Mouse (Mus musculus) spleen, adult 12 weeks (tissue): Measurements from ENCODE around the gene Alox12.

Experiments used
- DNase-seq: peaks from one replicate; pipeline ENCODE4 v3.0.0; 2022; ENCODE audit warnings: low spot score

Gene Alox12

DNA sequence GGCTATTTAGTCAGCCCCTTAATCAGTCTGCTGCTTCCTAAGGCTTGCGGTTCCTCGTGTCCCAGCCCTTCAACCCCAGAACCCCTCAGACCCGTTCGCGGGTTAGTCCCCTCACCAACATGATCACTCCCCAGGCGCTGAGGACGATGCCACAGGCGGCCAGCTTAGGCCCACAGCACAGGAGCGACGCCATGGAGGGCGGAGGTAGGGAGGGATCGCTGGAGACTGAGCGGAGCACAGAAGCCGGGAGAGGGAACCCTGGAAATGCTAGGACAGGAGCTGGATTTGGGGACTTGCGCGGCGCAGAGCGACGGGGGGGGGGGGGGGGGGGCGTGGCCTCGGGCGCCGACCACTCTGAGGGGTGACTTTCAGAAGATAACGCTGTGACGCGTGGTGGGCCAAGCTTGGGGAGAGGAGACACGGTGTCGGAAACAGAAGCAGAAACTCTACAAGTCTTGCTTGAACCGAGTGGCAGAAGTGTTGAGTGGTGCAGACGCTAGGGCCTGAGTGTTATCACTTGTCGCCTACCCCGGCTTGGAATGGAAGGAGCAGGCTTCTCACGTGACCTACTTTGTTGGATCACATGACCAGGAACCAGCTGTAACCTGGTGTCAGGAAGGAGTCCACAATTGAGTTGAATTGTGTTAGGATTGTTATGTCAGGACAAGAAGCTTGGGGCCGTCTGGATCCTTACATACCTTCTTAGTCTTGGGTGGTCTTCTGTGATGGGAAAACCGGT lies 15.4 kb downstream of the Alox12 start, which contains the start of the genes Gm21988 and Rnasek:
TSS of gene Gm21988 (minus strand) at position 290 of the 739 bp plus-strand sequence.
TSS of gene Rnasek (minus strand) at position 302 of the 739 bp plus-strand sequence.
- DNase-seq: peak; percentile 82

DNA sequence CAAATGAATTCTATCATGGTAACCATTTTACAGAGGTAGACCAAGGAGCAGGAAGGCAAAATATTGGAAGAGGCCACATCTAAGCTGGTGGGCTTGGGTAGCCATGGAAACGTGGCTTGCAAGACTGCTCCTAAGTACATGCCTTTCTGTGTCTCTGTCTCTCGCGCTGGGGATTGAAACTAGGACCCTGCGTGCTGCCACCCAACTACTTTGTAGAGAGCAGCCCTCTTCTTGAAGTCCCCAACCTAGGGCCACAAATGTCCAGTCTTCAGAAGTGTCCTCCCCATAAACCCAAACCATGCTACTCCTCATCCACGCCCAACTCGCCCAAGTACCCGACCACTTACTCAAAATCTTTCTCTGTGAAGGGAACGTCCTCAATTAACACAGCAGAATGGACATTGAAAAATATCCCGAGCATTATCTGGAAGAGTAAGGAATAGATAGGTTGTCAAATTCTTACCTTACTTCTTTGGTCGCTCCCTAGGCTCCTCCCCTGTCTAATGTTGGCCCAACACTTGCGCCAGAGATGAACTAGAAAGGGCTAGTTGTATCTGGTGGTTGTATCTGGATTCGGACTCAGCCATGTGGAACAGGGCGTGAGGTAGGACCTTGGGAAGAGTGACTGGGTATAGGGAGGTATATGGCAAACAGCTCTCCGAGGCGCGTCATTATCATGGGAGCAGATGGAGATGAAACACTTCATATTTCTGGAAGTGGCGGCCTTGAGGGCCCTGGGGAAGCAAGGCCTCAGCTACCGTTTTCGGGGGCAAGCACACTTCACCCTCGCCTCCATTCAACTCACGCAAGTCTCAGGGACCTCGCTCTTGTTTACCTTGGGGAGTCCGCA lies 16.3 kb downstream of the Alox12 start:
- DNase-seq: peak; percentile 29

DNA sequence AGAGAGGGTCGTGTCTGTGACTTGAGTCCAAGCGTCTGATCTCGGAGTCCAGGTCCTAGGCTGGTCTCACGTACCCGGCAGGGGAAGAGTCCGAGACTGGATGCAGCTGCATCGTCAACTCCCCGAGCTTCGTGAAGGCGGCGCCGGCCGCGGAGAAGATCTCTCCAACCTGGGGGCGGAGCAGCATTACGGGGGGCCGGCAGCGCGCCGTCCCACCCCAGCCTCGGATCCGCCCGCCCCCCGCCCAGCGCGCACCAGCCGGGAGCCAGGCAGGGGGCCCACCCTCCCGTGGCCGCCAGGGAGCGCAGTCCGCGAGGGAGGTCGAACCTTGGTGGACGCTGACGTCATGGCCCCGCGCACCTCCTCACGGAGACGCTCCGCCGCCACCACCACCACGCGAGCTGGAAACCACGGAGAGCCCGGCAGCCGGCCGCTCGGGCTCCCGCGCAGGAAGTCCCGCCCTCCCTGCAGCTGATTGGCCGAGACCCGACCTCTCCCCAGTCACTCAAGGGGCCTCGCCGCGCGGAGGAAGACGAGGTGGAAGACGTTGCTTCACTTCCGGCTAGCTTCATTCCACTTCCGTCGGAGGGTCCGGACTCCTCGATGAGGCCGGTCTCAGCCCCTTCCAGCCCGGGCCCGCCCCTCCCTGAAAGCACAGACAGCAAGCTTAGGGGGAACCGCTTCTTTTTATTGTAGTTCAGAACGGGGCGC lies 17.5 kb downstream of the Alox12 start, which contains the start of gene 0610010K14Rik:
TSS of gene 0610010K14Rik (minus strand) at position 458 of the 711 bp plus-strand sequence.
- peak; percentile 93 for DNase-seq

DNA sequence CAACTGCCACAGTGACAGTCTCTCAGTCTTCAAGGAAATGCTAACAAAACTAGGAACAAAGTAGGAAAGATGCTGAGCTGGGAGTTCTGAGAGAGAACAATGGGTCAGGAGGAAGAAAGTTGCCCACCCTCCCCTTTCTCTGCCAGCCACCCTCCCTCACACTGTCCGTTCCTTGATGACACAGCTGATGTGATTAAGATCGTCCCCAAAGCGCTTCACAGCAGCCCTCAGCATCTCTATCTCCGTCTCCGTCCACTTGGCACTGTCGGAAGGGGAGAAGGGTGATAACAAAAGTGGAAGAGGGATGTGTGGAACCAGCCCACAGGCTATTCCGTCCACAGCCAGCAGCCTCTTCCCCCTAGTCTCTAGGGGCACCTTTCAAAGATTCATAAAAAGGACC lies 18.4 kb downstream of the Alox12 start:
- no peak for DNase-seq

DNA sequence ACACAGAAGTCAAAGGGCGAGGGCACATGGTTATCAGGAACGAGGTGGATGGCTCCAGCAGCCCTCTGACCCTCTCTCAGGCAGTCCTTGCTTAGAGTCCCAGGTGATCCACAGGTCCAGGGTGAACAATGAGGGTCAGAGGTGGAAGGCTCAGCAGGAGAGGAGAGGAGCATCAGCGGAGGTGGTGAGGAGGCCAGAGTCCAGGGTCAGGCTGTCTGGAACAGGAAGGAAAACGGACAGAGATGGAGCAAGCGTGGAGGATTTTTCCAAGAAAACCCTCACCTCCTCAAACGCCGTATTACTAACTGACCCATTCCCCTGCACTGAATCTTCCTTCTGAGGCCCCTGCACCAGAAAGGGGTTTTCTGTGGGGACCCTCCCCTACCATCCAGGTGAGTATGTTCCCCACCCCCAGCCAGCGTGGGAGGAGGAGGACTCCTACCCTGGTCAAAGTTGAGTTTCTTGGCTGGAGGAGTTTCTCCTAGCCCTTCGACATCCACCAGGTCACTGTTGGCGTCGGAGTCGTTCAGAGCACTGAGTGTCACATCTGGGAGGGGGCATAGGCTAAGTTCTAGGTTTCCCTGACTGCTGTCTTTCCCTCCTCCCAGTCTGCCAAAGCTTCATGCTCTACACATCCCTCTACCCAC lies 19.8 kb downstream of the Alox12 start:
- no peak for DNase-seq

DNA sequence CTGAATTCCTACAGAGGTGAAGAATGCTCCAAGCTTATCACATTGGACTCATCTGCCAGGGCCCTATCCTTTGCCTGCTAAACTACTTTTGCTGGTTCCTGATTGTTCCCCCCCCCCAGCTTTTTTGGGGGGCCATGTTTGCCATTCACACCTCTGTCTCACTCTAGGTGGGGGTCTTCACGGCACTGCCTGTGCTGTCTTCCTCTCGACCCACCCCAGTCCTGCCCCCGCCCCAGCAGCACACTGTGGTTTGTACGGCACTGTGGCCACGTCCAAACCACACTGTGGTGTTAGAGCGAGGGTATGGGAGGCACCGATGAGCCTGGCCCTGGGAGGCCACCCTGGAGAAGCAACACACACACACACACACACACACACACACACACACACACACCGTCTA lies 20.7 kb downstream of the Alox12 start:
- DNase-seq: no peak

DNA sequence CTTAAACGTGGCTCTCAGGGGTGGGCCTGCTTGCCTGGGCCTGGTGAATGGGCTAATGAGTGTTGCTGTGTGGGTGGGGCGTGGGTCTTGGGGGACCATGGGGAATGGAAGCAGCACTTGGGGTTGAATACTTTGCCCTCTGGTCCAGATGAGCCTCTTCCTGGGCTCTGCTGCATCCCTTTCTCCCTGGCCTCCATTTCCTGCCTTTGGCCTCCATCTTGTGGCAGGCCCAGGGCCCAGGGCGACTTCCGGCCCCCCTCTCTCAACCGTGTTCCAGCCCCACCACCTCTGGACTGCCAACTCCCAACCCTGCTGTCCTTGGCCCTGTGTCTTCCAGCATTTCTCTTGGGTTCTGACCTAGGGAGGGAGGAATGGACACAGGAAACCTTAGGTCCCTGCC lies 21.1 kb downstream of the Alox12 start:
- DNase-seq: no peak

DNA sequence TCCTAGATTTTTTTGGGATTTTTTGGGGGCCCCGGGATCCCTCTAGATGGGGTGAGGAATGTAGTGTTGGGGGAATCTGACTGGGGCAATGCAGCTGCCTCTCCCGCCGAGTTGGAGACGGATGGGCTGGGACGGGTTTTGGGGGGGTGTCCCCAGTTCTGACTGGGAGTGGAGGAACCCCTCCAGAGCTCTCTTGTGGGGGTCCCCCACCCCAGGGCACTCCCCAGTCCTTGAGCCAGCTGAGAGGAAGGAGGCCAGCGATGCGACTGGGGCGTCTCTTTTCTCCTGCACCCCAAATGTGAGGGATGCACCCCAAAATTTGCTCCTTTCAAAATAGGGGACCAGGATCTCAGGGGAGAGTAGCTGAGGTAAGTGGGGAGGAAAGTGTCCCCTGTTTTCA lies 22.1 kb downstream of the Alox12 start:
- DNase-seq: no peak

DNA sequence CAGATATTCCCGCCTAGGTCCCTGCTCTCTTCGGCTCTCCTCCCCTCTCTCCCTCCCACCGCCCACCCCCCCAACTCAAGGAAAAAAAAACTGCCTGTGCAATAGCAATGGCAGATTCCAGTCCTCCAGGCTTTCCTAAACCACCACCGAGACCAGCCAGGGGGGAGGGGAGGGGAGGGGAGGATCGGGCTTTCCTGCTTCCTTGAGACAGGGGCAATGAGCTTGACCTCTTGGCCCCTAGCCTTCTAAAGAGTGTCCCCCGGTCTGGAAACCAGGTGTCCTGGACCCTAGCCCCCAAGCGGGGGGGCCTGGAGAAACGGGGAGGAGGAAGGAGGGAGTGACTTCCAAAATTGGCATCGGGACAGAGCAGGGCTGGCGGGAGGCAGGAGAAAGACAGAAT lies 22.6 kb downstream of the Alox12 start:
- no peak for DNase-seq

DNA sequence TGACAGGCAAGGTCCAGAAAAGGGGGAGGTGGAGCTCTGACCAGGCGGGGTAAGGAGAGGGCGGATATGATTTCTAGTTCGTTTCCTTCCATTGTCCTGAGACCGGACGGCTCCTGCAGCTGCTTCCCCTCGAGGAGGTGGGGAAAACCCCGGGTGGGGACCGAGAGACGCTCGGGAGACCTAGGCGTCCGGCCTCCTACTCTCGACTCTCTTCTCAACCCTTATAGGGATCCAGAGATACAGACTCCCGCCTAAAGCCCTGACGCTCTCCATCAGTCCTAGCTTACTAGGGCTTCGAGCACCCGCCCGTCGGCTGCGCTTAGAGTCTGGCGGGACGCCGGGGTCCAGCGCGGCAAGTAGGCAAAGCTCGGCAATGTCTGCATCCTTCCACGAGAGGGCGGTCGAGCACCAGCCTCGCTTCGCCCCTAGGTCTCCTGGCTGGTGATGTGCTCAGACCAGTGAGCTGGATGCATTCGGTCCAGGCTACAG lies 24.9 kb downstream of the Alox12 start:
- peak; percentile 79 for DNase-seq

DNA sequence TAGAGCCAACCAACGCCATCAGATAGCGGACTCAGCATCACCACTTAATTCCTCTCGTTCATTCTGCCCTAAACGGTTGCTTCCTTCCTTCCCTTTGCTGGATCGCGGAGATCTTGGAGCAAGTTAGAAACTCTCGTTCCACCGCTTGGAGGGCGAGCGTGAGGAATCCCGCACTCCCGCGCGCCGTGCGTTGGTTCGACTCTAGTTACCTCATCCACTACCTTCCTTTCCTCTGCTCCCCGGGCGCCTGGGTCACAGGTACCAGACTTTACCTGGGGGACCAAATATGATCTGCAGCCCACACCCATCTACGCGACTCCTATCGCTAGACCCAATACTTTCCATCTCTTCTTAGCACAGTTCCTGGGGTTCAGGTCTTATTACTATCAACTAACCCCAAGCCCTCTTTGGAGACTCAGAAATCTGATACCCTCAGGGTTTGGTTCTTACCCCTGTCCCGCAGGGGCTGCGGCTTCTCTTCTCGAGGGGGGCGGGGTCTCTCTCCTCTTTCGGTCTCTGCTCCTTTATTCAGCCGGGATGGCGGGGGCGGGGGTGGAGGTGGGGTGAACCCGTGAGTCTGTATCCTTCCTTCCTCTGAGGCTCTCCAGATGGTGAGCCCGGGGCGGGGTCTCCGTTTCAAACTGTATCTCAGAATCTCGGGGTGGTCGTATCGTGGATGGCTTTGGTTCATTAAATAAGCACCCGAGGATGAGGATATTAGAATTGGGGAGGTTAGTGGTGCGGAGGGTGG lies 25.7 kb downstream of the Alox12 start, which contains the start of gene Bcl6b:
TSS of gene Bcl6b (minus strand) at position 539 of the 751 bp plus-strand sequence.
- no peak for DNase-seq

DNA sequence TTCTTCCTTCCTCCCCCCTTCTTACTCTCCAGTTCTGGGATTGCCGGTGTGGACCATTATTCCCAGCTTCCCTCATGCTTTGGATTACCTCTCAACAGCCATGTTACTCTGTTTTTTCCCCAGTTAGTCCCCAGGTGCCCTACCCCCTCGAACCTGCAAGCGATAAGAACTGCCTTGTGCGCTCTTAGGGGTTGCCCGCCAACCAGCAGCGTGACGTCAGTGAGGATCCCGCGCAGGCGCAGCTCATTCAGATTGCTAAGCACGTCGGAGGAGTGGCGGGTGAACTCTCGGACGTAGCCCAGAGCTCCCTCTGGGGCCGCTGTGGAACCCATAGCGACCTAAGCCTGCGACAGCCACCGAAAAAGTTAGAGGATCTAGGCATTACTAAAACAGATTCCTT lies 26.3 kb downstream of the Alox12 start:
- DNase-seq: peak; percentile 76

DNA sequence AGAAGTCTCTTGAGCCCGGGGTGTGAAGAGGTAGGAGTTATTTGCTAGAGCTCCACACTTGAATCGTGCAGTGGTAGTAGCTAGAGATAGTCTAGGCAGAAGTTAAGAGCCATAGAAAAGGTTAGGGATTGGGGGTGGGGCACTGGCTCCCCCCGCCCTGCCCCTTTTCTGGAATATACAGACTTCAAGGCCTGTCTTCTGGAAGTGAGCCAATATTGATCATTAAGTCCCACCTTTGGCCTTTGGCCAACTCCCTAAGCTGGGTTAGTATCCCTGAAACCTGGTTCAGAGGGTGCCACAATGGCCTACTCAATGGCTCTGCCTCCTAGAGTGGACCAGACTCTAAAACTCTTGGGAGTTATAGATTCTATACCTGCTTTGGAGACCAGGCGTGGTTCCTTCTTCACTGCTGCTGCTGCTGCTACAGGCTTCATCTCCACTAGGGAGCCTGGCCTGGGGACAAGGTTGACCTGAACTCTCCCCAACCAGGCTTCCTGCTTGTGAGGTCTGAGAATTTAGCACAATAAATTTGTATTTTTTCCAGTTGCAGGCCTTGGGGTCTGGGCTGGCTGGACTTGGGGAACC lies 27.4 kb downstream of the Alox12 start:
- no peak for DNase-seq

DNA sequence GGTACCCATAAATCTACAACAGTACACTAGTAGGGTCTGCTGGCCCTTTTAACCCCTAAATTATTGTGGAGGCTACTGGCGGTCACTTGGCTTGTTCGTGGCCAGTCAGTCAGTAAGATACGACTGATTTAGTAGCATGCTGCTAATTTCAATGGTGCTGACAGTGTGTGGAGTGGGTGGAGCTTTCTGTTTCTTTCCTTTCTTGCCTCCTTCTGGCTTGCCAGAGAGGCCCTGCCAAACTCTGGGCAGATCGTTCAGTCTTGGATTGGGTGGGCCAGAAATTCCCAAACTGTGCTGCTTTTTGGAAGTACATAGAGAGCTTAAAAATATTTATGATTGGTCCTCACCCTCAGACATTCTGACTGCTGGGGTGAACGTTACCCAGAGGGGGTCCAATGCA lies 28.0 kb downstream of the Alox12 start:
- DNase-seq: no peak

DNA sequence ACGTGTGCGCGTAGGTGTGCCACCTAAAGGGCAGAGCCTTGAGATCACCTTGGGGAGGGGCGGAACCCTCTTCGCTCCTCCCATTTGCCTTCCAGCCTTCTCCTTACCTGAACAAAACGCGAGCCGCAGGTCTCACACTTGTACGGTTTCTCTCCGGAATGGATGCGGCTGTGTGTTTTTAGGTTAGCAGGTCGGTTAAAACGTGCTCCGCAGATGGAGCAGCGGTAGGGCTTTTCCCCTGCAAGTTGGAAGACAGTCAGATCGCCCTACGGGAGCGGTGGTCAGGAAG lies 28.6 kb downstream of the Alox12 start:
- no peak for DNase-seq

DNA sequence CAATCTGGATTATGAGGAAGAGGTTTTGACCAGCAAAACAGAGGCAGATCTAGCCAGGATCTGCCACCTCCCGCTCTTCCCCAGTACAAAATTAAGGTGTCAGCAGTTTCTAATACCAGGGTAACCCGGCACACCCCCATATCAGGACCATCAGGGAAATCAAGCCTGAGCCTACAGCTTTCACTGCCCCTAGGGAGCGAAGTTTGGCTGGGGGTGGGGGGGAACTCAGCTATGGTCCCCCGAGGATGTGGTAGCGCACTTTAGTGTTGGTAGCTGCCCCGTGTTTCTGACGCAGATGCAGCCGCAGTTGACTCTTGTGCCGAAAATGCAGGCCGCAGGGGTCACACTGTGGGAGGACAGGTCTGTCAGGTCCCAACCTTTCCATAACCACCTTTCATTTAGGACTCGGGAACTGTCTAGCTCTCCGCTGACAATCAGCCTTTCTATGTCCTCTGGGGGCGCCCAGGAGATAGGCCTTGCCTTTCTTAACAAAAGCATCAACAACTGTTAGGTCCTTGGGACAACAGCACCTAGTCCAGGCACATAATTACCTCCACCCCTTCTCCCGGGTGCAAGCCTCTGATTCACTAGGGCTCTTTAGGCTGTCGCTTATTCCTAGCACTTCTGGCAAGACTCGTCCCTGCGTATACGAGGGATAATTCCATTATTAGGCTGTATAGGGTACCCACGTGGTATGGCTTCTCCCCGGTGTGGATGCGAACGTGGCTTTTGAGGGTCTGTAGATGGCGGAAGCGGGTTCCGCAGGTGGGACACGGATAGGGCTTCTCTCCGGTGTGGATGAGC lies 29.2 kb downstream of the Alox12 start:
- DNase-seq: no peak

DNA sequence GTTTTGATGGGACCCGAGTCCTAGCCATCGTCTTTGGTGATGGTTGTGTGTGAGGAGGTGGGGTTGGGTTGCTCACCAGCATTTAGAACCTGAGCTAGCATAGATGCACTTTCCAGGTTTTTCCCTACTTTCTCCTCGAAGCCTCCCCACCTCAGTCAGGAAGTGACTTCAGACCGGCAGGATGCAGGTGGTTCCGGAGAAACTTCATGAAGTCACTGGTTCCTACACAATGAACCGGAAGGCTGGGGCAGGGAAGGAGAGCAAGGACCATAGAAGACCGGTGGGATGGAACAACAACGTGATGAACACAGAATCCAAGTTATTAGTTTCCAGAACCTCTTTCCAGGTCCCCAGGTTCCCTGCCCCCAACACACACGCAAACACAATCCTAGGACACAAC lies 31.4 kb downstream of the Alox12 start:
- DNase-seq: no peak

DNA sequence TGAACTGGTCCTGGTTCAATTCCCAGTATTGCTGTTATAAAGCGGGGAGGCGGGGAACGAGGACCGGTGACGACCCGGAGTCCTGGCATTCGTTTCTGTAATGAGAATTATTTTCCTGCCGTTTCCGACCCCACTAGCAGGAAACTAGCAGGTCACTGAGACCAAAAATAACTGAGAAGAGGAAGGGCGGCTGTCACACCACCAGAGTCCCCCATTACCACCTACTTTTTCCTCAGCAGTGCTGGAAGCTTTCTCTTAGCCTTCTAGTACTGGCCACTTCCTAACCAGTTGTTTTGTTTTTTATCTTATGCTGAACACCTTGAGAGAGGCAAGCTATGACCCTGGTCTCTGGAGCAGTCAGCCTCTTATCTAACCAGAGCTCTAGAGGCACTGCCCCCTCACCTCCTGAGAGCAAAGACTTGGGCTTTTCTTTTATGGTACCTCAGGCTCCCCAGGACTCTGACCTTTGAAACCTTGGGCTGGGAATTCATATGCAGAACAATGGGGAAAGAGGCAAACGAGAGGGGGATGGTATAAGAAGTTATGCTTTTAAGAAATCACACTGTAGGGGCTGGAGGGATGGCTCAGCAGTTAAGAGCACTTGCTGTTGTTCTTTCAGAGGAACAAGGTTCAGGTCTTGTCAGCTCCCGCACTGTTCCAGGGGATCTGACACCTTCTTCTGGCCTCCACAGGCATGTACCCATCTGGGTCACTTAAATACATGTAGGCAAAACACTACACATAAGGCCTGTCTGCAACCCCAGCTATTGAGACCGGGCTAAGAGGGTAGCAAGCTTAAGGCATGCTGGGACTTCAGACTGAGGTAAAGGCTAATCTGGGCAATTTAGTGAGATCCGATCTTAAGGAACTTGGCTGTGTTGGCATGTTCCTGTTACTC lies 33.3 kb downstream of the Alox12 start:
- DNase-seq: peak; percentile 38
